Mouse (Mus musculus): ENCODE results near the gene Jup. TPM values are rescaled to one million over a fixed set of nuclear protein-coding genes. Genes with fewer than 3 reads are reported as not detected.
"Not testable (repeated sequence)": the region's sequence is repeated elsewhere in the genome, so short reads cannot be mapped to it uniquely, and the experiment has no call there.

Gene Jup
- polyA plus RNA-seq, 1 experiment from 2014 or later = 73.6 TPM

GRCm38 (mm10) chr11:100332766-100333515 is 64.6 kb downstream of the Jup start:
- Histone ChIP-seq H3K4me2 (replicated peaks) (no peak overlapping the region), H3K36me3 (no peaks in the 10 kb centered on the region), H3K4me1 (peaks cover 11% of the 10 kb centered on the region; the same call in 1 of the 2 replicates), H3K27ac (no peak overlapping the region), H3K9ac (no peak overlapping the region), H3K9me3 (no peaks in the 10 kb centered on the region), H3K4me3 (no peak overlapping the region), H3K27me3 (no peaks in the 10 kb centered on the region)
- ATAC-seq (ENCODE audit: low FRiP score, low read depth) = no peak
- WGBS = 53% methylated on average over 9 of the region's 9 CpGs

DNA sequence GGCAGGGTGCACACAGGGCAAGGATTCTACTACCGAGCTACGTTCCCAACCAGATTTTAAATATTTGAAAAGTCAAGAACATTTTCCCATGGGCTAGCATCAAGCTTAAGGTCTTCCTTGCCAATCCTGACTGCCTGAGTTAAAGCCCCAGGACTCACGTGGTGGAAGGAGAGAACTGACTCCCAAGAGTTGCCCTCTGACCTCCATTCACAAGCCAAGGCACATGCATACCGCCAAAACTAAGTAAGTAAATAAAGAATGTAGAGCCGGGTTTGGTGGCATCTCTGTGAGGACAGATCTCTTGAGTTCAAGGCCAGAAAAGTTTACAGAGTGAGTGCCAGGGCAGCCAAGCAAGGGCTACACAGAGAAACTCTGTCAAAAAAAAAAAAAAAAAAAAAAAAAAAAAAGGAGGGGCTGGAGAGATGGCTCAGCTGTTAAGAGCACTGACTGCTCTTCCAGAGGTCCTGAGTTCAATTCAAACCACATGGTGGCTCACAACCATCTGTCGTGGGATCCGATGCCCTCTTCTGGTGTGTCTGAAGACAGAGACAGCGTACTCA is 66.7 kb downstream of the Jup start:
- not testable (repeated sequence) for H3K9ac ChIP-seq; H3K4me2 ChIP-seq (replicated peaks); H3K9me3 ChIP-seq; ATAC-seq (ENCODE audit: low FRiP score, low read depth); H3K27ac ChIP-seq; H3K36me3 ChIP-seq; H3K4me3 ChIP-seq; H3K27me3 ChIP-seq
- 63% methylated on average over 8 of the region's 8 CpGs for WGBS
- peaks cover 10% of the 10 kb centered on the region; the same call in 1 of the 2 replicates for H3K4me1 ChIP-seq

DNA sequence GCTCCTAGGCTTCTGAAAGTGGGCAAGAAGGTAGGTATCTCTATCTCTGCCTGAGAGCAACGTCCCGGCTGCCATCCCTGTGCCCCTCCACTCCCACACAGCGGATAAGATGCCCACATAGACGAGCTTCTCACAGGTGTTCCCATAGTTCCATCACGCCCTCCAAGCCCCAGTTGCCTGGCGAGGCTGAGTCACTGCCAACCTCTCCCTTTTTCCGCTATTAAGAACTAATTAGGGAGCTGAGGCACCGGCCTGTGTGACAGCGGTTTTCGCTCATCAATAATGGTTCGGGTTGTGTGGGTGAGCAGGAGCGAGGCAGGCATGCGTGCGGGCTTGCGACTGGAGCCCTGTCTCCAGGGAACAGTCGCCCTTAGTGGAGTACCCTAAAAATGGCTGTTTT is 67.3 kb downstream of the Jup start:
- H3K4me1 ChIP-seq = peaks cover 7% of the 10 kb centered on the region; the same call in 1 of the 2 replicates
- no peak overlapping the region for H3K27ac ChIP-seq
- H3K4me3 ChIP-seq = no peak overlapping the region
- H3K9ac ChIP-seq = no peak overlapping the region
- no peak overlapping the region for H3K4me2 ChIP-seq (replicated peaks)
- no peaks in the 10 kb centered on the region for H3K36me3 ChIP-seq
- H3K27me3 ChIP-seq = no peaks in the 10 kb centered on the region
- no peaks in the 10 kb centered on the region for H3K9me3 ChIP-seq
- ATAC-seq (ENCODE audit: low FRiP score, low read depth) = no peak
- 57% methylated on average over 16 of the region's 16 CpGs for WGBS

DNA sequence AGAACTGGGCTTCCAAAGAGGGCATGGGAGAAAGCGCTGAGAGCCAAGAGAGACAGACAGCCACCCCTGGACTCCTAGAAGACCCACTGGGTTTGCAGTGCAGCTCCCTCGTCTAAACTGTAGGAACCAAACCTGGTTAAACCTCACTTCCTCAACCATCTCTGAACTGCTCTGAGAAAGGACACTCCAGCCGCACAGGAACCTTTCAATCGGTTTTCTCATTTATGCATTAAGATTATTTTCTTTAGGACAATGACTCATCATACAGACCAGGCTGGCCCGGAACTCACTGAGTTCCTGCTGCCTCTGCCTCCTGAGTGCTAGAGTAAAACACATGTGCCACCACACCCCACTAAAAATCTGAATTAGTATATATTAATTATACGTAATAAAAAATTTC is 69.8 kb downstream of the Jup start:
- H3K9me3 ChIP-seq = no peaks in the 10 kb centered on the region
- H3K4me3 ChIP-seq = no peak overlapping the region
- H3K27ac ChIP-seq = no peak overlapping the region
- H3K36me3 ChIP-seq = peaks cover under 1% of the 10 kb centered on the region; the same call in 1 of the 2 replicates
- H3K4me2 ChIP-seq (replicated peaks) = no peak overlapping the region
- no peak overlapping the region for H3K9ac ChIP-seq
- WGBS = 87% methylated on average over 6 of the region's 6 CpGs
- peaks cover 5% of the 10 kb centered on the region; the same call in 1 of the 2 replicates for H3K4me1 ChIP-seq
- no peak for ATAC-seq (ENCODE audit: low FRiP score, low read depth)
- H3K27me3 ChIP-seq = no peaks in the 10 kb centered on the region

DNA sequence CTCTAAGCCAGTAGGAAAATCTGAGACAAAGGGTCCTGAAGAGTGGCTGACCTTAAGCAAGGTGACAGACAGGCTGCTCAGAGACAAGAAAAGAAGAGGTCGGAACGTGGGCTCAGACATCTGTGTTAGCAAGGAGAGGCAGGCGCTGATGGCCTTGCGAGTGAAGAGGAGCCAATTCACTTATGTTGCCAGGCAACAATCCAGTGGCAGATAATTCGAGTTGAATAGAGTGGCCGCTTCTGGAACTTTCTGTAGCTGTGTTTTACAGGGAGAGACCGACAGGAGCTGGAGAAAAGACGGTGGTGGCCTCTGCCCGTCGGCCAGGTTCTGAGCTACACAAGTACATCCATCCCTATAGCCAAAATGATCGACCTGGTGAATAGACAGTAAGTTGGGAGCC is 70.2 kb downstream of the Jup start:
- ATAC-seq (ENCODE audit: low FRiP score, low read depth) = no peak
- 85% methylated on average over 11 of the region's 11 CpGs for WGBS
- H3K4me1 ChIP-seq = peaks cover under 1% of the 10 kb centered on the region; the same call in 1 of the 2 replicates
- no peaks in the 10 kb centered on the region for H3K9me3 ChIP-seq
- H3K9ac ChIP-seq = no peak overlapping the region
- H3K4me3 ChIP-seq = no peak overlapping the region
- H3K36me3 ChIP-seq = peaks cover 5% of the 10 kb centered on the region
- no peaks in the 10 kb centered on the region for H3K27me3 ChIP-seq
- no peak overlapping the region for H3K27ac ChIP-seq
- H3K4me2 ChIP-seq (replicated peaks) = no peak overlapping the region

- H3K27me3 ChIP-seq = no peaks in the 10 kb centered on the region
- no peak for ATAC-seq (ENCODE audit: low FRiP score, low read depth)
- H3K4me3 ChIP-seq = no peak overlapping the region
- no peaks in the 10 kb centered on the region for H3K9me3 ChIP-seq
- H3K36me3 ChIP-seq = peaks cover 20% of the 10 kb centered on the region
- WGBS = 84% methylated on average over 11 of the region's 11 CpGs
- H3K27ac ChIP-seq = no peak overlapping the region
- no peak overlapping the region for H3K4me2 ChIP-seq (replicated peaks)
- peaks cover 8% of the 10 kb centered on the region for H3K4me1 ChIP-seq
- no peak overlapping the region for H3K9ac ChIP-seq
These were observed 72.4 kb downstream of the Jup start for GRCm38 (mm10) chr11:100325062-100325629.

- no peak overlapping the region for H3K9ac ChIP-seq
- no peak overlapping the region for H3K4me2 ChIP-seq (replicated peaks)
- H3K27ac ChIP-seq = no peak overlapping the region
- H3K9me3 ChIP-seq = no peaks in the 10 kb centered on the region
- no peak overlapping the region for H3K4me3 ChIP-seq
- ATAC-seq (ENCODE audit: low FRiP score, low read depth) = no peak
- H3K36me3 ChIP-seq = peaks cover 20% of the 10 kb centered on the region
- no peaks in the 10 kb centered on the region for H3K27me3 ChIP-seq
- H3K4me1 ChIP-seq = peaks cover 8% of the 10 kb centered on the region
- 17% methylated on average over 3 of the region's 3 CpGs for WGBS
These were observed 74.0 kb downstream of the Jup start for GRCm38 (mm10) chr11:100323578-100323977.

GRCm38 (mm10) chr11:100322591-100323258 is 74.8 kb downstream of the Jup start:
- H3K9me3 ChIP-seq = no peaks in the 10 kb centered on the region
- H3K27me3 ChIP-seq = no peaks in the 10 kb centered on the region
- no peak overlapping the region for H3K27ac ChIP-seq
- peaks cover 8% of the 10 kb centered on the region for H3K4me1 ChIP-seq
- no peak overlapping the region for H3K4me3 ChIP-seq
- H3K9ac ChIP-seq = no peak overlapping the region
- WGBS = 68% methylated on average over 3 of the region's 3 CpGs
- peaks cover 20% of the 10 kb centered on the region for H3K36me3 ChIP-seq
- H3K4me2 ChIP-seq (replicated peaks) = no peak overlapping the region
- no peak for ATAC-seq (ENCODE audit: low FRiP score, low read depth)

DNA sequence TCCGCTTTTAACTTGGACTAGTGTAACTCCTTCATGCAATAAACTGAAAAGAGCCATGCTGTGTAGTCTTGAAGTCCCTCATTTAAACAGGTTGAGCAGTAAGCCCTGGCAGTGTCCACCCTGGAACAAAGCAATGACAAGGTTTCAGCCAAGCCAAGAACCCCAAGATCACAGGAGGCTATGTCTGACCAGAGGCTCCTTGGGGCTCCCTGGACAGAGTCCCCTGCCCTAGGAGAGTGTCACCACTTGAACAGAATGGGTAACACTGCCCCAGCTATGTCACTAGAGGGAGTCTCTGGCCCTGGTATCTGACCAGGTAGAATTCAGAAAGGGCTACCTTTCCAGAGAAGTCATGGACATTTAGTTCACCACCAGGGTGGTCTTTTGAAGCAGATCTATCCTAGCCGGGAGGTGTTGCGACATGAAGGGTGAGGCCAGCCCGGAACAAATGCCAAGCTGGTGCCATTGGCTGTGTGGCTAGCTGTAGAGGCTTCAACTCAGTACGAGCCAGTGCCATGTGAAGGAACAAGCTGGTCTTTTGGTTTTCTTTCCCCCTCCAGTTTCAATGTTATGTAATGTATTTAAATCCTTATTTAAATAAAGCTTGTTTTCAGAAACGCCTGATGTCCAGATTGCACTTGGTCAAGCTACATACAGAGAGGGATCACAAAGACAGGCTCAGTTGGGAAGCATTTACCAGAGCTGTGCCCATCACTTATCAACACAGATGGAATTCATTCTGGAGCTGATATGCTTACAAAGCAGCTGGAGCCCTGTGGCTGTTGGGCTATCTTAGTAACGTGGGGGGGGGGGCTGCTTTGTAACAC is 75.9 kb downstream of the Jup start:
- H3K4me2 ChIP-seq (replicated peaks) = peak overlapping the region; percentile 14; the same call in 1 of the 2 replicates
- not testable (repeated sequence) for ATAC-seq (ENCODE audit: low FRiP score, low read depth)

GRCm38 (mm10) chr11:100320701-100321410 is 76.7 kb downstream of the Jup start:
- H3K4me1 ChIP-seq; ATAC-seq (ENCODE audit: low FRiP score, low read depth); H3K9me3 ChIP-seq; H3K27me3 ChIP-seq: not testable (repeated sequence)
- WGBS = 18% methylated on average over 11 of the region's 11 CpGs
- H3K9ac ChIP-seq = peak overlapping the region; percentile 94
- H3K36me3 ChIP-seq = peaks cover 20% of the 10 kb centered on the region
- H3K4me3 ChIP-seq = peak overlapping the region; percentile 71
- peak overlapping the region; percentile 84 for H3K4me2 ChIP-seq (replicated peaks)
- peak overlapping the region; percentile 98; the same call in 1 of the 2 replicates for H3K27ac ChIP-seq

More for the DNA sequence above, 75.9 kb downstream of the Jup start:
- not testable (repeated sequence) for H3K9me3 ChIP-seq, H3K9ac ChIP-seq, H3K27ac ChIP-seq, H3K4me1 ChIP-seq, H3K27me3 ChIP-seq
- Histone ChIP-seq H3K36me3 (peaks cover 20% of the 10 kb centered on the region), H3K4me3 (0 out of 2 replicates have a peak overlapping the region, but pooled peaks have one; percentile 7)
- WGBS = 83% methylated on average over 7 of the region's 7 CpGs

DNA sequence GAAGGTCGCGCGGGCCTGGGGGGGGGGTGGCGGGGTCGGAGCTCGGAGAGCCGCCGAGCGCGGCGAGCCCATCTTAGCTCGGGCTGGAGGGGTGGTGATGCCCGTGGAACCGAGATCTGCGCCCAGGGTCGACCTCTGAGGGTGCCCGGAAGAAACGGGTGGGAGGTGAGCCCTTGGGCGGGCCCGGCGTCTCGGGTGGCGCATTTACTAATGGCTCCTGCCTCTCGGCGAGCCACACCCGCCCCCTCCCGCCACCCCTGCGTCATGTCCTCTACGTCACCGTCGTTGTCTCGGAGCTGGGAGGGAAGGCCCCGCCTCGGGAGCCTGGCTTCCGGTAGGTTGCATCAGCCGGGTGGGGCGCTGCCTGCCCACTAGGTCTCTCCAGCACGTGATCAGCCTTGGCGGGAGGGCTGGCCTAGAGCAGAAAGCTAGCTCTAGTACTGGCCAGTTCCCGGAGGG is 77.4 kb downstream of the Jup start:
- H3K27me3 ChIP-seq = no peaks in the 10 kb centered on the region
- 0% methylated on average over 30 of the region's 40 CpGs for WGBS
- peak overlapping the region; percentile 98 for H3K27ac ChIP-seq
- peak; percentile 82 for ATAC-seq (ENCODE audit: low FRiP score, low read depth)
- H3K36me3 ChIP-seq = peaks cover 20% of the 10 kb centered on the region
- peak overlapping the region; percentile 71 for H3K4me3 ChIP-seq
- H3K9me3 ChIP-seq = no peaks in the 10 kb centered on the region
- H3K9ac ChIP-seq = peak overlapping the region; percentile 94
- peak overlapping the region; percentile 84 for H3K4me2 ChIP-seq (replicated peaks)
- peaks cover 8% of the 10 kb centered on the region for H3K4me1 ChIP-seq

All from limb, embryonic 13.5 days (tissue).